Mouse (Mus musculus) limb, embryonic 14.5 days (tissue): ENCODE data around the gene Tmem255b. TPM values are rescaled to one million over a fixed set of nuclear protein-coding genes. Genes with fewer than 3 reads are reported as not detected.

Experiments
- ATAC-seq: fragments of 200-750 bp; cut with Nextera tagmentation; 2 replicates; pipeline ENCODE4 v1.8.0; 2017; ENCODE audit warnings: low read depth, moderate number of reproducible peaks, moderate TSS enrichment; ENCODE audit not compliant: low FRiP score
- DNase-seq: peaks from one replicate; pipeline ENCODE4 v3.0.0-alpha.2; 2015; ENCODE audit warnings: low spot score
- H3K27ac ChIP-seq: fragments of 300-500 bp; sonication (generic); replicated peaks from 2 replicates; pipeline ENCODE4 v1.5.1; 2014; ENCODE audit warnings: low read depth, mild to moderate bottlenecking, low read length, moderate library complexity, mixed read lengths
- H3K27me3 ChIP-seq: fragments of 300-500 bp; sonication (generic); 2 replicates; pipeline ENCODE4 v1.6.1; 2014; ENCODE audit warnings: low read length, mixed read lengths; ENCODE audit not compliant: control insufficient read depth, insufficient read depth
- H3K36me3 ChIP-seq: fragments of 300-500 bp; sonication (generic); 2 replicates; pipeline ENCODE4 v1.6.1; 2014; ENCODE audit warnings: mild to moderate bottlenecking, low read length, moderate library complexity, mixed read lengths; ENCODE audit not compliant: control insufficient read depth, insufficient read depth
- H3K4me1 ChIP-seq: fragments of 300-500 bp; sonication (generic); 2 replicates; pipeline ENCODE4 v1.6.1; 2014; ENCODE audit warnings: antibody characterized with exemption, low read length, mixed read lengths; ENCODE audit not compliant: control insufficient read depth, insufficient read depth
- H3K4me2 ChIP-seq: fragments of 300-500 bp; sonication (generic); replicated peaks from 2 replicates; pipeline ENCODE4 v1.6.1; 2014; ENCODE audit warnings: low read depth, mild to moderate bottlenecking, low read length, moderate library complexity; ENCODE audit not compliant: severe bottlenecking
- H3K4me3 ChIP-seq: fragments of 300-500 bp; sonication (generic); replicated peaks from 2 replicates; pipeline ENCODE4 v1.5.1; 2014; ENCODE audit warnings: low read length
- H3K9ac ChIP-seq: fragments of 300-500 bp; sonication (generic); 2 replicates; pipeline ENCODE4 v1.6.1; 2014; ENCODE audit warnings: mild to moderate bottlenecking, low read depth, low read length, moderate library complexity; ENCODE audit not compliant: severe bottlenecking
- H3K9me3 ChIP-seq: fragments of 300-500 bp; sonication (generic); 2 replicates; pipeline ENCODE4 v1.6.1; 2016; ENCODE audit warnings: low read length; ENCODE audit not compliant: control insufficient read depth
- POLR2A ChIP-seq: fragments of 200-500 bp; IDR thresholded peaks from 2 replicates; pipeline ENCODE4 v1.8.0; 2012; ENCODE audit warnings: inconsistent platforms, mild to moderate bottlenecking, moderate library complexity, borderline replicate concordance; ENCODE audit not compliant: insufficient read depth, insufficient read length; ENCODE audit errors: extremely low read depth
- WGBS: fragments of 180-500 bp; shearing (Covaris S2); extraction: QIAGEN DNeasy Blood & Tissue Kit; methylation state at CpG from one replicate; pipeline ENCODE4 v1.1.7; 2014; 5-methylcytosine and 5-hydroxymethylcytosine counted together
- polyA plus RNA-seq, 2 experiments: library from polyadenylated mRNA; depleted of rRNA in 1 of 2; stranded (reverse) in 1 of 2; unstranded in 1 of 2; fragments of >200 nt; fragmentation: Nextera tagmentation in 1 of 2; extraction: Ambion mirVana in 1 of 2; gene quantifications; 2 replicates each; pipeline versions ENCODE4 v1.2.1 to v1.2.3; 2012 to 2014

The Tmem255b gene
- polyA plus RNA-seq (2012; rRNA removed) (0.31 and 0.74 TPM in 2 replicates), polyA plus RNA-seq (2014; fragmentation: Nextera tagmentation; extraction: Ambion mirVana) (0.70 and 0.86 TPM in 2 replicates)

GRCm38 (mm10) chr8:13434889-13435288, at the start of gene Tmem255b:
TSS of gene Tmem255b (plus strand) at chr8:13435189.
- H3K27ac ChIP-seq: no peak within 1 kb of the TSS
- H3K4me1 ChIP-seq: no peaks in the 10 kb centered on the region
- 20% methylated on average over 10 of the region's 10 CpGs for WGBS
- H3K36me3 ChIP-seq: no peaks in the 10 kb centered on the region
- TF ChIP-seq POLR2A: no peak
- H3K9ac ChIP-seq: no peak within 1 kb of the TSS
- peaks cover 14% of the 10 kb centered on the region; the same call in 1 of the 2 replicates for H3K27me3 ChIP-seq
- ATAC-seq (no peak), DNase-seq (no peak)
- H3K4me2 ChIP-seq: no peak within 1 kb of the TSS
- no peaks in the 10 kb centered on the region for H3K9me3 ChIP-seq
- H3K4me3 ChIP-seq: no peak within 1 kb of the TSS

GRCm38 (mm10) chr8:13386366-13386765, 48.6 kb upstream of the Tmem255b start:
- Histone ChIP-seq H3K4me3 (no peak overlapping the region), H3K36me3 (no peaks in the 10 kb centered on the region), H3K9me3 (no peaks in the 10 kb centered on the region), H3K27ac (no peak overlapping the region), H3K9ac (no peak overlapping the region), H3K4me2 (no peak overlapping the region), H3K27me3 (no peaks in the 10 kb centered on the region), H3K4me1 (no peaks in the 10 kb centered on the region)
- TF ChIP-seq POLR2A: no peak
- WGBS: 77% methylated on average over 13 of the region's 13 CpGs
- ATAC-seq (no peak), DNase-seq (no peak)

GRCm38 (mm10) chr8:13387728-13388127, 47.3 kb upstream of the Tmem255b start:
- no peak for TF ChIP-seq POLR2A
- no peak for DNase-seq
- no peak overlapping the region for H3K4me2 ChIP-seq
- no peak overlapping the region for H3K9ac ChIP-seq
- WGBS: 82% methylated on average over 8 of the region's 8 CpGs
- ATAC-seq: no peak
- H3K9me3 ChIP-seq: no peaks in the 10 kb centered on the region
- no peaks in the 10 kb centered on the region for H3K27me3 ChIP-seq
- no peak overlapping the region for H3K4me3 ChIP-seq
- no peak overlapping the region for H3K27ac ChIP-seq
- no peaks in the 10 kb centered on the region for H3K4me1 ChIP-seq
- H3K36me3 ChIP-seq: no peaks in the 10 kb centered on the region

- no peak for DNase-seq
- 67% methylated on average over 2 of the region's 2 CpGs for WGBS
- Histone ChIP-seq H3K4me1 (no peaks in the 10 kb centered on the region), H3K36me3 (no peaks in the 10 kb centered on the region), H3K9me3 (no peaks in the 10 kb centered on the region), H3K9ac (no peak overlapping the region), H3K4me3 (no peak overlapping the region), H3K27me3 (no peaks in the 10 kb centered on the region), H3K4me2 (no peak overlapping the region), H3K27ac (no peak overlapping the region)
- no peak for ATAC-seq
- no peak for TF ChIP-seq POLR2A
Observed at GRCm38 (mm10) chr8:13388744-13389143, 46.2 kb upstream of the Tmem255b start.

GRCm38 (mm10) chr8:13393869-13394268, 41.1 kb upstream of the Tmem255b start:
- DNase-seq (no peak), ATAC-seq (no peak)
- 92% methylated on average over 7 of the region's 7 CpGs for WGBS
- H3K4me2 ChIP-seq: no peak overlapping the region
- H3K4me3 ChIP-seq: no peak overlapping the region
- no peak overlapping the region for H3K9ac ChIP-seq
- no peak overlapping the region for H3K27ac ChIP-seq
- H3K27me3 ChIP-seq: no peaks in the 10 kb centered on the region
- H3K4me1 ChIP-seq: no peaks in the 10 kb centered on the region
- no peak for TF ChIP-seq POLR2A
- H3K36me3 ChIP-seq: no peaks in the 10 kb centered on the region
- H3K9me3 ChIP-seq: no peaks in the 10 kb centered on the region

- Histone ChIP-seq H3K9ac (no peak within 1 kb of the TSS), H3K27me3 (no peaks in the 10 kb centered on the region), H3K4me1 (no peaks in the 10 kb centered on the region), H3K36me3 (no peaks in the 10 kb centered on the region), H3K27ac (no peak within 1 kb of the TSS), H3K4me3 (no peak within 1 kb of the TSS), H3K4me2 (no peak within 1 kb of the TSS), H3K9me3 (no peaks in the 10 kb centered on the region)
- WGBS: 77% methylated on average over 5 of the region's 5 CpGs
- DNase-seq (no peak), ATAC-seq (no peak)
- TF ChIP-seq POLR2A: no peak
Observed at GRCm38 (mm10) chr8:13396725-13397124, 38.3 kb upstream of the Tmem255b start, which contains the start of gene Atp4b. TSS of gene Atp4b (minus strand) at chr8:13396825.
